In genomic region chr14:74643296-74643695, GRCm38 (mm10) we compare ENCODE assay signal across 8 mouse cellular contexts. TPM values are rescaled to one million over a fixed set of nuclear protein-coding genes. Genes with fewer than 3 reads are reported as not detected.
A peak's percentile ranks its signal among the peaks of the same experiment; 100 is the strongest.
DNase-seq lines count a peak whose midpoint lies in the region; ATAC-seq lines count a peak whose summit lies in the region.

No protein-coding gene starts in this region.

- H3K4me1 ChIP-seq in embryonic facial prominence, embryonic 14.5 days (ENCODE audit: control insufficient read depth, insufficient read depth, low read length) = 0 out of 2 replicates have a peak, but pooled peaks cover 4% of the 10 kb centered on the region
- 0 out of 2 replicates have a peak, but pooled peaks cover 7% of the 10 kb centered on the region for H3K4me1 ChIP-seq in limb, embryonic 12.5 days (replicated peaks)
- no peaks in the 10 kb centered on the region for H3K4me1 ChIP-seq in midbrain, embryonic 14.5 days (ENCODE audit: control insufficient read depth, insufficient read depth, low read length)

- H3K27ac ChIP-seq in embryonic facial prominence, embryonic 14.5 days (replicated peaks; ENCODE audit: low read depth, low read length) = no peak overlapping the region
- no peak overlapping the region for H3K27ac ChIP-seq in limb, embryonic 12.5 days
- no peak overlapping the region for H3K27ac ChIP-seq in midbrain, embryonic 14.5 days (replicated peaks; ENCODE audit: low read depth, low read length)

- 0% methylated on average over 4 of the region's 4 CpGs for WGBS in embryonic facial prominence, embryonic 14.5 days
- WGBS in limb, embryonic 12.5 days = 0% methylated on average over 4 of the region's 4 CpGs
- 0% methylated on average over 4 of the region's 4 CpGs for WGBS in midbrain, embryonic 14.5 days

- peak; percentile 86 for DNase-seq in 3T3-L1 (ENCODE audit: low read depth, low spot score)
- peak; percentile 66 to 69 for DNase-seq in adrenal gland, postnatal 4 days (ENCODE audit: low spot score in 2 of 2)
- DNase-seq in embryonic facial prominence, embryonic 14.5 days (ENCODE audit: low spot score) = peak; percentile 64
- DNase-seq in heart, adult 8-10 months (ENCODE audit: low spot score) = peak; percentile 80
- DNase-seq in kidney, adult 8-10 months = peak; percentile 51 to 86
- peak; percentile 89 for DNase-seq in midbrain, embryonic 14.5 days
- peak; percentile 81 for DNase-seq in spleen, adult 12 weeks (ENCODE audit: low spot score)

- H3K9ac ChIP-seq in embryonic facial prominence, embryonic 14.5 days (ENCODE audit: low read depth, low read length) = no peak overlapping the region
- no peak overlapping the region for H3K9ac ChIP-seq in limb, embryonic 12.5 days (replicated peaks)
- H3K9ac ChIP-seq in midbrain, embryonic 14.5 days (replicated peaks; ENCODE audit: low read length) = no peak overlapping the region

- peak overlapping the region; percentile 40 for H3K4me2 ChIP-seq in embryonic facial prominence, embryonic 14.5 days (ENCODE audit: low read depth, low read length)
- H3K4me2 ChIP-seq in limb, embryonic 12.5 days = 0 out of 2 replicates have a peak overlapping the region, but pooled peaks have one; percentile 10
- peak overlapping the region; percentile 80 for H3K4me2 ChIP-seq in midbrain, embryonic 14.5 days (ENCODE audit: low read length)

- H3K9me3 ChIP-seq in embryonic facial prominence, embryonic 14.5 days (ENCODE audit: control insufficient read depth, low read length) = no peaks in the 10 kb centered on the region
- no peaks in the 10 kb centered on the region for H3K9me3 ChIP-seq in limb, embryonic 12.5 days
- H3K9me3 ChIP-seq in midbrain, embryonic 14.5 days (ENCODE audit: control insufficient read depth, low read length) = no peaks in the 10 kb centered on the region

- ATAC-seq in embryonic facial prominence, embryonic 14.5 days (ENCODE audit: low read depth) = peak; percentile 48; the same call in 1 of the 2 replicates
- ATAC-seq in limb, embryonic 12.5 days (ENCODE audit: insufficient number of reproducible peaks, insufficient read depth, low FRiP score, low TSS enrichment, low read depth) = no peak
- ATAC-seq in midbrain, embryonic 14.5 days (ENCODE audit: low FRiP score, low TSS enrichment) = peak; percentile 69; the same call in 1 of the 2 replicates

- 0 out of 2 replicates have a peak, but pooled peaks cover 12% of the 10 kb centered on the region for H3K27me3 ChIP-seq in embryonic facial prominence, embryonic 14.5 days (replicated peaks; ENCODE audit: control insufficient read depth, insufficient read depth, low read length)
- peaks cover 38% of the 10 kb centered on the region for H3K27me3 ChIP-seq in limb, embryonic 12.5 days
- H3K27me3 ChIP-seq in midbrain, embryonic 14.5 days (ENCODE audit: control insufficient read depth, insufficient read depth, low read length) = peaks cover 5% of the 10 kb centered on the region; the same call in 1 of the 2 replicates

- peak overlapping the region; percentile 43 for H3K4me3 ChIP-seq in embryonic facial prominence, embryonic 14.5 days (ENCODE audit: low read depth, low read length)
- no peak overlapping the region for H3K4me3 ChIP-seq in limb, embryonic 12.5 days (replicated peaks)
- peak overlapping the region; percentile 38 for H3K4me3 ChIP-seq in midbrain, embryonic 14.5 days (replicated peaks; ENCODE audit: low read depth, low read length)

- H3K36me3 ChIP-seq in embryonic facial prominence, embryonic 14.5 days (ENCODE audit: control insufficient read depth, insufficient read depth, low read length) = no peaks in the 10 kb centered on the region
- no peaks in the 10 kb centered on the region for H3K36me3 ChIP-seq in limb, embryonic 12.5 days
- no peaks in the 10 kb centered on the region for H3K36me3 ChIP-seq in midbrain, embryonic 14.5 days (ENCODE audit: control insufficient read depth, insufficient read depth, low read length)

RNA-seq across cellular contexts. Expression of gene Htr2a, which starts 2.7 kb away (rescaled TPM):
- total RNA-seq in adrenal gland, postnatal 4 days (2021) = under 1 TPM; 0.51 to 0.56 TPM
- 1.0 and 1.1 TPM in 2 replicates for polyA plus RNA-seq in embryonic facial prominence, embryonic 14.5 days (2014; fragmentation: Nextera tagmentation; extraction: Ambion mirVana)
- total RNA-seq in heart, adult 8-10 months (2022) = under 1 TPM; 0.34 to 0.81 (median 0.52) TPM
- 0.18 TPM in 2 replicates for polyA plus RNA-seq in limb, embryonic 12.5 days (2016; fragmentation: Nextera tagmentation; extraction: Ambion mirVana)
- polyA plus RNA-seq in midbrain, embryonic 14.5 days (2014; fragmentation: Nextera tagmentation; extraction: Ambion mirVana) = 2.4 and 3.6 TPM in 2 replicates

Comparison
In these comparisons a context has a peak if more than half of its experiments do, and no peak if none do; other contexts are left out.
1. H3K4me2 ChIP-seq: peak in every context shown above with its lines; median percentile 80 in midbrain, embryonic 14.5 days; 40 in embryonic facial prominence, embryonic 14.5 days; 10 in limb, embryonic 12.5 days.